Mouse (Mus musculus): ENCODE data around the gene Gpalpp1. TPM values are rescaled to one million over a fixed set of nuclear protein-coding genes. Genes with fewer than 3 reads are reported as not detected.
A peak's percentile ranks its signal among the peaks of the same experiment; 100 is the strongest.

Gpalpp1 gene
- polyA plus RNA-seq, 1 experiment from 2014 or later: 14.9 TPM

DNA sequence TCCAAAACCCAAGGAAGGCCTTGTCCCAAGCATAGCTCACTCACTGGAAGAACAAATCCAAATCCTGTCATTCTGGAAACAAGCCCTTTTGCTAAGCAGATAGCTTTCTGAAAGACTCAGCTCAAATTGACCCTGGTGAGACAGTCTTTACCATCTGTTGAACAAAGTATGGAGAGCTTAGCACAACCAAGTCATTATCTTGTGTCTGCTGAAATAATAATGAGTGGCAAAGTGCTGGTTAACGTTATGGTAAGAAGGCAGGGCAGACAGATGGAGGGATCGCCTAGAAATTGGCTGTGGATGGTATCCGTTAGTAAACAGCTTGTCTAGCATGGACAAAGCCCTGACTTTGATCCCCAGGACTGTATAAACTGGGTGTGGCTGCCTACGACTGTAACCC is 34.8 kb downstream of the Gpalpp1 start:
- Histone ChIP-seq H3K4me3 (ENCODE audit: low read length) (no peak overlapping the region), H3K27ac (ENCODE audit: low read length) (no peak overlapping the region), H3K9me3 (ENCODE audit: low read length) (no peaks in the 10 kb centered on the region), H3K36me3 (ENCODE audit: insufficient read depth, low read length) (no peaks in the 10 kb centered on the region), H3K4me1 (ENCODE audit: insufficient read depth, low read length) (no peaks in the 10 kb centered on the region), H3K4me2 (replicated peaks; ENCODE audit: low read depth, low read length) (no peak overlapping the region), H3K9ac (replicated peaks; ENCODE audit: low read length) (no peak overlapping the region), H3K27me3 (ENCODE audit: insufficient read depth, low read length) (no peaks in the 10 kb centered on the region)
- WGBS: 69% methylated on average over 4 of the region's 4 CpGs
- ATAC-seq (ENCODE audit: low FRiP score, low TSS enrichment): no peak

DNA sequence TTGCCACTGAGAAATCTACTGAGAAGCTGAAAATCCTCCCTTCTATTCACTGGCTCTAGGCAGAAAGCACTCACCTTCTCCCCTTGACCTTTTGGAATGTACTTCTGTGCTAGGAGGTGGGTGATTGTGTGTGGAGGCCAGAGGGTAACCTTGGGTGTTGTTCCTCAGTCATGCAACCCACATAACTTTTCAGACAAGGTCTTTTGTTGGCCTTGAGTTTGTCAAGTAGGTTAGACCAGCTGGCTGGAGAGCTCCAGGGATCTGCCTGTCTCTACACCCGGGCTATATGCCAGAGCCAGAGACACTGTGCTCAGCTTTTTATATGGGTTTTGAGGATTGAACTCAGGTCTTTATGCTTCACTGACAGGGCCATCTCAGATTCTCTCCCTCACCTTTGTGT is 36.4 kb downstream of the Gpalpp1 start:
- no peak overlapping the region for H3K4me2 ChIP-seq (replicated peaks; ENCODE audit: low read depth, low read length)
- no peaks in the 10 kb centered on the region for H3K27me3 ChIP-seq (ENCODE audit: insufficient read depth, low read length)
- no peak for ATAC-seq (ENCODE audit: low FRiP score, low TSS enrichment)
- no peaks in the 10 kb centered on the region for H3K36me3 ChIP-seq (ENCODE audit: insufficient read depth, low read length)
- WGBS: 92% methylated on average over 1 of the region's 1 CpGs
- H3K9me3 ChIP-seq (ENCODE audit: low read length): no peaks in the 10 kb centered on the region
- no peaks in the 10 kb centered on the region for H3K4me1 ChIP-seq (ENCODE audit: insufficient read depth, low read length)
- no peak overlapping the region for H3K27ac ChIP-seq (ENCODE audit: low read length)
- no peak overlapping the region for H3K4me3 ChIP-seq (ENCODE audit: low read length)
- no peak overlapping the region for H3K9ac ChIP-seq (replicated peaks; ENCODE audit: low read length)

DNA sequence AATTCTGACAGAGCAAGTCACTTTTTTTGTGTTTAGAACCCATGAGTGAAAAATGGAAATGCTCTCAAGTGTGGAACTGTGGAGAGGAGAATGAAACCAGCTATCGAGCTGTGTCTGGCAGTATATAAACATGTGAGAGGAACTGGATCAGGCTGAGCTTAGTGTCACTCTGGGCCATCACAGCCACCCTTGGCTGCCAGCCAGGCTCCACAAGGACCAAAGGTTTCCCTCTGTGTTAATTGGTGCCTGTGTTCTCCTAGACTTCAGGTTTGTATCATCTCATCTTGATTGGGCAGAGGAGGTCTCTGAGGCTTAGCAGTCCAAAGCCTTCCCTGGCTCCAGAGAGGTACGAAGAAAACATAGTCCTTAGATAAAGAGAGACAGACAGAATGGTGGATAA is 37.9 kb downstream of the Gpalpp1 start:
- H3K4me2 ChIP-seq (replicated peaks; ENCODE audit: low read depth, low read length): no peak overlapping the region
- H3K9ac ChIP-seq (replicated peaks; ENCODE audit: low read length): no peak overlapping the region
- H3K27me3 ChIP-seq (ENCODE audit: insufficient read depth, low read length): no peaks in the 10 kb centered on the region
- ATAC-seq (ENCODE audit: low FRiP score, low TSS enrichment): no peak
- H3K36me3 ChIP-seq (ENCODE audit: insufficient read depth, low read length): no peaks in the 10 kb centered on the region
- H3K27ac ChIP-seq (ENCODE audit: low read length): no peak overlapping the region
- WGBS: 67% methylated on average over 2 of the region's 2 CpGs
- H3K9me3 ChIP-seq (ENCODE audit: low read length): no peaks in the 10 kb centered on the region
- H3K4me3 ChIP-seq (ENCODE audit: low read length): no peak overlapping the region
- no peaks in the 10 kb centered on the region for H3K4me1 ChIP-seq (ENCODE audit: insufficient read depth, low read length)

DNA sequence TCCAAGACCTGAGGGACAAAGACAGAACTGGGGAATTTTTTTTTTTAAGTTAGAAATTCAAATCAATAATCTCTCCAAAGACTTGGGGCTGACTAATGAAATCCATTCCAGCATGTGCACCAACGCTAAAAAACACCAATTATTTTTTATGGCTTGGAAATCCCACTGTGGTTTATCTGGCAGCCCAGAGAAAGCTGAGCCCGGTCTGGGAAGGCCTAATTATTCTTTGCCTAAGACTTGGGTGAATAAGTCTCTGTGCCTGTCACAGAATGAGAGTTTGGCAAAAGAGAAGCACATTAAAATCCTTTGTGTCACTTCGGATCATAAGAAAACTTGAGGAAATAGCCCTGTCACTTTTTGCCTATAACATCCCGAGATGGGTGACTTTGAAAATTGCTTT is 41.3 kb downstream of the Gpalpp1 start:
- Histone ChIP-seq H3K4me1 (ENCODE audit: insufficient read depth, low read length) (no peaks in the 10 kb centered on the region), H3K27me3 (ENCODE audit: insufficient read depth, low read length) (no peaks in the 10 kb centered on the region), H3K9ac (replicated peaks; ENCODE audit: low read length) (no peak overlapping the region), H3K36me3 (ENCODE audit: insufficient read depth, low read length) (no peaks in the 10 kb centered on the region), H3K4me2 (replicated peaks; ENCODE audit: low read depth, low read length) (no peak overlapping the region), H3K4me3 (ENCODE audit: low read length) (no peak overlapping the region), H3K27ac (ENCODE audit: low read length) (no peak overlapping the region), H3K9me3 (ENCODE audit: low read length) (no peaks in the 10 kb centered on the region)
- ATAC-seq (ENCODE audit: low FRiP score, low TSS enrichment): no peak
- 64% methylated on average over 4 of the region's 4 CpGs for WGBS

DNA sequence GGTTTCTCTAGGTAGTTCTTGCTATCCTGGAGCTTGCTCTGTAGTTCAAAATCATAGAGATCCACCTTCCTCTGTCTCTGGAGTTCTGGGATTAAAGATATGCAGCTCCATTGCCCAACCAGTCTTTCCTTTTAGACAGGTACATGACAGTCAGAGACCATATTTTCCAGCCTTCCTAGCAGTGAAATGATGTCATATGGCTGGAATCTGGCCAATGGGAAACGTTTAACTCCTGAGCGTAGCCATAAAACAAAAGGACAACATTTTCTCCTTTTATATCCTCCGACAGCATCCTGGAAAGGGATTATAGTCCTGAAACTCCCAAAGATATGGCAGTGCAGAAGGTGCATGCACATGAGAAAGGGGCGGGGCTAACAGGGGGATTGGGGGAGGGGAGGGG is 42.3 kb downstream of the Gpalpp1 start:
- no peak for ATAC-seq (ENCODE audit: low FRiP score, low TSS enrichment)
- Histone ChIP-seq H3K9me3 (ENCODE audit: low read length) (no peaks in the 10 kb centered on the region), H3K27ac (ENCODE audit: low read length) (no peak overlapping the region), H3K27me3 (ENCODE audit: insufficient read depth, low read length) (no peaks in the 10 kb centered on the region), H3K9ac (replicated peaks; ENCODE audit: low read length) (no peak overlapping the region), H3K36me3 (ENCODE audit: insufficient read depth, low read length) (no peaks in the 10 kb centered on the region), H3K4me3 (ENCODE audit: low read length) (no peak overlapping the region), H3K4me1 (ENCODE audit: insufficient read depth, low read length) (no peaks in the 10 kb centered on the region), H3K4me2 (replicated peaks; ENCODE audit: low read depth, low read length) (no peak overlapping the region)
- WGBS: 59% methylated on average over 4 of the region's 4 CpGs

DNA sequence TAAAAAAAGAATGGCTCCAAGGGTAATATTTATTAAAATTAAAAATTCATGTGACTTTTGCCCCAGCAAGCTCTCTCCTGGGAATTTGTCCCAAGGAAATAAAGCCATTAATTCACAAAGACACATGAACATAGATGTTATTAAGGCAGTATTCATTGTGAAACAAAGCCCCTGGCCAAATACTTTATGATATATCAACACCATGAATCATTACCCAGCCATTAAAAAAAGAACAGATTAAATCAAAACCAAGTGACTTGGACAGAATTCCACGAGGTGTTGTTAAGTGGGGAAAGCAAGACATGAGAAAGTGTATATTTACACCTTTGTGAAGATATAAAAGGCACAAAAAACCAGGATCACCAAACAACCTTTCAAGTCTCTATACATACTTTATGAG is 43.3 kb downstream of the Gpalpp1 start:
- H3K36me3 ChIP-seq (ENCODE audit: insufficient read depth, low read length): no peaks in the 10 kb centered on the region
- WGBS: 32% methylated on average over 1 of the region's 1 CpGs

DNA sequence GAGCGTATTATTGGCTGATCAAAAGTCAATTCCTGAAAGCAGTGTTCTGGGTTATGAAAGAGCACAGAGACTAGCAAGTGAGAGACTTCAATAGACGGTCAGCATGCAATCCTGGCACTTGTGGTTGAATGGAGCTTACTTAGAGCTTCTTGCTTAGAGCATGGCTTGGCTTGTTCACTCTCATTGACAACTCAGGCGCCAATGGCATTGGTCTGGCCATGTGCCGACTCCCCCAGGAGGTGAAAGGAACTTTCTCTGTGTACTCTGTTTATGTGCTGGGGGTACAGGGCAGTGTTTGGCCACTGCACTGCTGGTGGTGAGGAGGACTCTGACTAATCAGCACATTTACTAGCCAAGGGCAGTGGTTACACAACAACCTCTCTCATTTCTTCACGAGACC is 51.1 kb downstream of the Gpalpp1 start:
- no peak for ATAC-seq (ENCODE audit: low FRiP score, low TSS enrichment)
- no peaks in the 10 kb centered on the region for H3K9me3 ChIP-seq (ENCODE audit: low read length)
- H3K9ac ChIP-seq (replicated peaks; ENCODE audit: low read length): no peak overlapping the region
- no peak overlapping the region for H3K27ac ChIP-seq (ENCODE audit: low read length)
- H3K36me3 ChIP-seq (ENCODE audit: insufficient read depth, low read length): no peaks in the 10 kb centered on the region
- H3K27me3 ChIP-seq (ENCODE audit: insufficient read depth, low read length): no peaks in the 10 kb centered on the region
- 77% methylated on average over 5 of the region's 5 CpGs for WGBS
- H3K4me2 ChIP-seq (replicated peaks; ENCODE audit: low read depth, low read length): no peak overlapping the region
- peaks cover 2% of the 10 kb centered on the region for H3K4me1 ChIP-seq (ENCODE audit: insufficient read depth, low read length)
- H3K4me3 ChIP-seq (ENCODE audit: low read length): no peak overlapping the region

More for the DNA sequence above, 43.3 kb downstream of the Gpalpp1 start:
- Histone ChIP-seq H3K4me2 (replicated peaks; ENCODE audit: low read depth, low read length) (no peak overlapping the region), H3K27me3 (ENCODE audit: insufficient read depth, low read length) (no peaks in the 10 kb centered on the region), H3K27ac (ENCODE audit: low read length) (no peak overlapping the region), H3K9ac (replicated peaks; ENCODE audit: low read length) (no peak overlapping the region), H3K9me3 (ENCODE audit: low read length) (no peaks in the 10 kb centered on the region), H3K4me1 (ENCODE audit: insufficient read depth, low read length) (no peaks in the 10 kb centered on the region), H3K4me3 (ENCODE audit: low read length) (no peak overlapping the region)
- ATAC-seq (ENCODE audit: low FRiP score, low TSS enrichment): no peak

DNA sequence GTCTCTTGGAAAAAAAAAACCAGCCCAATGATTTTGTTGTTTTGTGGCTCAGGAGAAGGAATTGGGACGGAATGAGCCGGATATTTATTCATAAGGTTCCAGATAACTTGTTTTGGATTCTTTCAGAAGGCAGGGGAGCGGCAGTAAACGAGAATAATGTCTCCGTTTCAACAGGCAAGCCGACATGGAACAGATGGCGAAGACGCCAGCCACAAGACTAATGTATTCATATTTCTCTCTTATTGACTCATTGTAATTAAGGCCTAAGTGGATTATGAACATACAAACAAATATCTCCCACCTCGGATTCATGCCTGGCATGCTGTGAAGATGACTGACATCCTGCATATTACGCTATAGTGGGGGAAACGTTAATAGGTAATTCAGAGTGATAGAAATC is 56.8 kb downstream of the Gpalpp1 start:
- peaks cover 8% of the 10 kb centered on the region for H3K4me1 ChIP-seq (ENCODE audit: insufficient read depth, low read length)
- H3K36me3 ChIP-seq (ENCODE audit: insufficient read depth, low read length): no peaks in the 10 kb centered on the region
- no peaks in the 10 kb centered on the region for H3K27me3 ChIP-seq (ENCODE audit: insufficient read depth, low read length)
- peak overlapping the region; percentile 61; the same call in 1 of the 2 replicates for H3K27ac ChIP-seq (ENCODE audit: low read length)
- ATAC-seq (ENCODE audit: low FRiP score, low TSS enrichment): no peak
- no peak overlapping the region for H3K4me3 ChIP-seq (ENCODE audit: low read length)
- whole genome bisulfite sequencing: 62% methylated on average over 11 of the region's 11 CpGs
- no peak overlapping the region for H3K9ac ChIP-seq (replicated peaks; ENCODE audit: low read length)
- no peaks in the 10 kb centered on the region for H3K9me3 ChIP-seq (ENCODE audit: low read length)
- no peak overlapping the region for H3K4me2 ChIP-seq (replicated peaks; ENCODE audit: low read depth, low read length)

DNA sequence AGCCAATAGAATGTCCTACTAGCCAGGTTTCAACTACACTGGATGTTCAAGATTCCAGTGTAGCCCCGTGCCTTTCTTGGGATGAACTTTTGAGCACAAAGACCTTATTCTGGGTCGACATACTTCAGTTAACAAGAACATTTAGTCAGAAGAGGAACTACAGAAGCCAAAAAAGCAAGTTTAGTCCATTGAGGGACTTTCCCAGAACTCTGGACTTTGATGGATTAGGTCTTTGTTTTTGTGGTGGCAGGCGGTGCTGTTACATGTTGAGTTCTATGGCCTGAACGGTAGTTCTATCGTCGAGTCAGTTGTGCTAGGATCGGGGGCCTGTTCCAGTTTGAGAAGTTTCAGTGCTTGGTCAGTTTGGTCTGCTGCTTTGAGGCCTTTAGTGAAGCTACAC is 58.6 kb downstream of the Gpalpp1 start:
- H3K9me3 ChIP-seq (ENCODE audit: low read length): no peaks in the 10 kb centered on the region
- H3K4me2 ChIP-seq (replicated peaks; ENCODE audit: low read depth, low read length): no peak overlapping the region
- 82% methylated on average over 7 of the region's 7 CpGs for WGBS
- H3K4me3 ChIP-seq (ENCODE audit: low read length): no peak overlapping the region
- no peak overlapping the region for H3K9ac ChIP-seq (replicated peaks; ENCODE audit: low read length)
- H3K4me1 ChIP-seq (ENCODE audit: insufficient read depth, low read length): peaks cover 8% of the 10 kb centered on the region
- no peaks in the 10 kb centered on the region for H3K36me3 ChIP-seq (ENCODE audit: insufficient read depth, low read length)
- H3K27me3 ChIP-seq (ENCODE audit: insufficient read depth, low read length): no peaks in the 10 kb centered on the region
- no peak overlapping the region for H3K27ac ChIP-seq (ENCODE audit: low read length)
- ATAC-seq (ENCODE audit: low FRiP score, low TSS enrichment): no peak

DNA sequence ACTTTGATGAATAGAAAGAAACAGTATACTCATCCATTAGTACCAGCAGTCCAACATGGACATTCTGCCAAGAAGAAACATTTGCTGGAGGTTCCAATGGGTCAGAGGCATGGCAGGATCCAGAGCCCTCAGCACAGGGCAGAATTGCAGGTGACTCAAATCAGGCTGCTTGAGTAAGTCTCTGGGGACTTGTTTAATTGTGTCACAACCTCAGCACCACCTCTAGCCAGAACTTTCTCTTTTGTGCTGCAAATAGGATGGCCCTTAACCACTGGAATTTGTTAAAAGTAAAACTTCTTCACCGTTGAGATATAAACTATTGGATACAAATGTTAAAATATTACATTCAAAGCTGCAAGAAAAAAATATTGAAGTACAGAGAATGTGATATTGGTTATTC is 64.8 kb downstream of the Gpalpp1 start:
- ATAC-seq (ENCODE audit: low FRiP score, low TSS enrichment): no peak
- no peaks in the 10 kb centered on the region for H3K36me3 ChIP-seq (ENCODE audit: insufficient read depth, low read length)
- WGBS: 48% methylated on average over 1 of the region's 1 CpGs
- H3K4me2 ChIP-seq (replicated peaks; ENCODE audit: low read depth, low read length): no peak overlapping the region
- H3K27ac ChIP-seq (ENCODE audit: low read length): no peak overlapping the region
- no peaks in the 10 kb centered on the region for H3K27me3 ChIP-seq (ENCODE audit: insufficient read depth, low read length)
- H3K9ac ChIP-seq (replicated peaks; ENCODE audit: low read length): no peak overlapping the region
- H3K9me3 ChIP-seq (ENCODE audit: low read length): no peaks in the 10 kb centered on the region
- peaks cover 13% of the 10 kb centered on the region; the same call in 1 of the 2 replicates for H3K4me1 ChIP-seq (ENCODE audit: insufficient read depth, low read length)
- H3K4me3 ChIP-seq (ENCODE audit: low read length): no peak overlapping the region

DNA sequence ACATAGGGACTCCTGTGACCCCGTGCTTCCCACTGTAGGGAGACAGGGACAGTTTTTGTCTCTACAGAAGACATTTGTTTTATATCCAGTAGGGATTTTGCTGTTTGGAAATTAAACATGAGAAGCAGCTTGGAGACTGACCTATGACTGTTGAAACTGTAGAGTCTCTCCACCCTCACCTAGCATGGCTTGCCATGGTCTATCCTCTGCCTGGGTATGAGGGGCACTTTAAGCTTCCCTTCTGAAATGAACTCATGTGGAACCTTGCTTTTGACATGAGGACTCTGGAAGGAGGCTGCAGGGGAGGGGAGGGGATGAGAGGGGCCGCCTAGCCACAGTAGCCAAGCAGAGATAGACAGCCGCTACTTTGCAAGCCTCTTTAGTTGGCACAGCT is 66.4 kb downstream of the Gpalpp1 start:
- no peaks in the 10 kb centered on the region for H3K36me3 ChIP-seq (ENCODE audit: insufficient read depth, low read length)
- no peak overlapping the region for H3K4me3 ChIP-seq (ENCODE audit: low read length)
- H3K9me3 ChIP-seq (ENCODE audit: low read length): no peaks in the 10 kb centered on the region
- H3K4me1 ChIP-seq (ENCODE audit: insufficient read depth, low read length): peaks cover 13% of the 10 kb centered on the region; the same call in 1 of the 2 replicates
- H3K9ac ChIP-seq (replicated peaks; ENCODE audit: low read length): no peak overlapping the region
- 38% methylated on average over 3 of the region's 3 CpGs for WGBS
- ATAC-seq (ENCODE audit: low FRiP score, low TSS enrichment): peak; percentile 75
- H3K4me2 ChIP-seq (replicated peaks; ENCODE audit: low read depth, low read length): no peak overlapping the region
- H3K27me3 ChIP-seq (ENCODE audit: insufficient read depth, low read length): no peaks in the 10 kb centered on the region
- no peak overlapping the region for H3K27ac ChIP-seq (ENCODE audit: low read length)

All from kidney, embryonic 16.5 days (tissue).